Mouse (Mus musculus): ENCODE measurements around the gene Ypel3.

Gene Ypel3

DNA sequence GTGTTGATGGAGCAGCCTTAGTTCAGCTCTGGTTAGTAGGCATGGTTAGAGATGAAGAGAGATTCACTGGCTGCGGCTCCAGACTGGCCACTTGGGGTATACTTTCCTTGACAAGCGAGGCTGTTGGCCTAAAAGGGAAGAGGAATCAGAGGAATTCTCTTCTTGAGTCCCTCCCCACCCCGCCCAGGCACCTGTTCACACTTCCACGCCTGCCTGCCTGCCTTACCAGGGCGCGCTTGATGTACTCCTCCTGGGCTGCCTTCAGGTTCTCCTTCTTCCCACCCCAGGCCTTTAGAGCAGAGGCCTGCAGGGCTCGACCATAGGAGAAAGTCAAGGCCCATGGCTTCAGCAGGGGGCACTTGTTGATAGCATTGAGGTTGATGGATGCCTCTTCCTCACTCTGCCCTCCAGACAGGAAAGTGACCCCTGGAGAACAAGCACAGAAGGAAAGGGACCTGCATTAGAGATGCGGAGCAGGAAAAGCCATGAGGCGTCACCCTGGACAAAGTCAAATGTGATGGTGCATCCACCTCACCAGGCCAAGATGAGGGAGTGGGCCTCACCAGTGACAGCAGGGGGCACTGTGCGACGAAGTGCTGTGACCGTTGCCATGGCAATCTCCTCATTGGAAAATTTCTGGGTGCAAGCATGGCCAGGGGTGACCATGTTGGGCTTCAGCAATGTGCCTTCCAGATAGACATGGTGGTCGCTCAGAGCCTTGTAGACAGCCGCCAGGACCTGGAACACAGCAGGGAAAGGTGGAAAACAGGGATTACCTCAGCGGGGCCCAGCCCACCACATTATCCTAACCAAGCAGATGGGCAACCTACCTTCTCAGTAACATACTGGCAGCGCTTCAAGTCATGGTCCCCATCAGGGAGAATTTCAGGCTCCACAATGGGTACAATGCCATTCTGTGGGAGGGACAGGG lies 18.9 kb downstream of the Ypel3 start:
- H3K27me3 ChIP-seq (ENCODE audit: control insufficient read depth, insufficient read depth, low read length, poor library complexity, severe bottlenecking): no peaks in the 10 kb centered on the region
- DNase-seq (ENCODE audit: low read depth, low spot score): no peak
- peaks cover 6% of the 10 kb centered on the region for H3K36me3 ChIP-seq (ENCODE audit: control insufficient read depth, insufficient read depth, low read length, poor library complexity, severe bottlenecking)

DNA sequence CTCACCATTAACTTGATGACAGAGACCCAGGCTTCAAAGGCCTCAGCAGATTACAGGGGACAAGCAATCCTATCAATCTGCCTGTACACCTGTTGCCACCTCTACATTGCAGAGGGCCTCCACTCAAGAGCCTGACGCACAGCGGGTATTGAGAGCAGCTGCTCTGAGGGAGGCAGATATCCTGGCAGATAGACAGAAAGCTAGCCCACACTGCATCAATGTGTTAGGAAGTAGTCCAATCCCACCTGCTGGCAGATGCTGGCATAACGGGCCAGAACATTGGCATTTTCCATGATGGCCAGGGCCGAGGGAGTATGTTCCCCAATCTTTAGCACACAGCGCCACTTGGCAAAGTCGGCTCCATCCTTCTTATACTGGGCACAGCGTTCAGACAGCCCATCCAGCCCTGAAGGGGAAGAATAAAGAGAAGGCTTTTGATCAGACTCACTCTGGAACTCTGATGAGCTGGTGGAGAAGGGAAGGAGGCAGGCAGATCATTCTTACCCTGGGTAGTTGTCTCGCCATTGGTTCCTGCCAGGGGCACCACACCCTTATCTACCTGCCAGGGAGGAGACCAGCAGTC lies 19.7 kb downstream of the Ypel3 start:
- Histone ChIP-seq H3K36me3 (ENCODE audit: control insufficient read depth, insufficient read depth, low read length, poor library complexity, severe bottlenecking) (peaks cover 6% of the 10 kb centered on the region), H3K27me3 (ENCODE audit: control insufficient read depth, insufficient read depth, low read length, poor library complexity, severe bottlenecking) (no peaks in the 10 kb centered on the region)
- peak; percentile 55 for DNase-seq (ENCODE audit: low read depth, low spot score)

DNA sequence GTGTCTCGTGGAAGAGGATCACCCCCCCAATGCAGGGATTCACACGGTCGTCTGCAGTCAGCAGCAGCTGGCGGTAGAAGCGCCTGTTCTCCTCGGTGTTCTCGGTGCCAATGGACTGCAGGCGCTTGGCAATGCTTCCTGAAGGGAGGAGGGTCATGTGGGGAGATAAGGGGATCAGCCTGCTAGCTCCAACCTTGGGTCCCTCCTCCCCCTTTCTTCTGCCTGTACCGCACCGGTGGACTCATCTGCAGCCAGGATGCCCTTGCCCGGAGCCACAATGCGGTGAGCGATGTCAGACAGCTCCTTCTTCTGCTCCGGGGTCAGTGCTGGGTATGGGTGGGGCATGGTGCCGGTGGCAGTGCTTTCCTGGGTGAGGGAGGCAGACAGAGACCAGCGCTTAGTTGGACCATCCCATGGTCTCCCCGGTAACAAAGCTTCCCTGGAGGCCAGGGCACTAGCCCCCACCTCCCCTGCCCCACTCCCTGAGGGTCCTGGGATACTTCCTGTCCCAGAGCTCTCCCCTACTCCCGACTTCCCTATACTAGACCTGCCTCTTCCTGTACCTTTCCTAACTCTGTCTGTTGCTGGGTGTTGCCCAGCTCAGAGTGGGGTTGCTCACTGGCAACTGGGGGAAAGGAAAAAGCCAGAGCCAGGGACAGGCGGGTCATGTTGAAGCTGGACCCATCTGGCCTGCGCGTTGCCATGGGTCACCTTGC lies 20.8 kb downstream of the Ypel3 start, which contains the start of gene Fam57b:
Fam57b (plus strand) TSS at position 258 of the 716 bp plus-strand sequence.
- peaks cover 6% of the 10 kb centered on the region for H3K36me3 ChIP-seq (ENCODE audit: control insufficient read depth, insufficient read depth, low read length, poor library complexity, severe bottlenecking)
- DNase-seq (ENCODE audit: low read depth, low spot score): no peak
- no peaks in the 10 kb centered on the region for H3K27me3 ChIP-seq (ENCODE audit: control insufficient read depth, insufficient read depth, low read length, poor library complexity, severe bottlenecking)

- peak; percentile 68 for DNase-seq (ENCODE audit: low read depth, low spot score)
- Histone ChIP-seq H3K27me3 (ENCODE audit: control insufficient read depth, insufficient read depth, low read length, poor library complexity, severe bottlenecking) (no peaks in the 10 kb centered on the region), H3K36me3 (ENCODE audit: control insufficient read depth, insufficient read depth, low read length, poor library complexity, severe bottlenecking) (peaks cover 6% of the 10 kb centered on the region)
Measured at GRCm38 (mm10) chr7:126798127-126799049, 21.6 kb downstream of the Ypel3 start.

DNA sequence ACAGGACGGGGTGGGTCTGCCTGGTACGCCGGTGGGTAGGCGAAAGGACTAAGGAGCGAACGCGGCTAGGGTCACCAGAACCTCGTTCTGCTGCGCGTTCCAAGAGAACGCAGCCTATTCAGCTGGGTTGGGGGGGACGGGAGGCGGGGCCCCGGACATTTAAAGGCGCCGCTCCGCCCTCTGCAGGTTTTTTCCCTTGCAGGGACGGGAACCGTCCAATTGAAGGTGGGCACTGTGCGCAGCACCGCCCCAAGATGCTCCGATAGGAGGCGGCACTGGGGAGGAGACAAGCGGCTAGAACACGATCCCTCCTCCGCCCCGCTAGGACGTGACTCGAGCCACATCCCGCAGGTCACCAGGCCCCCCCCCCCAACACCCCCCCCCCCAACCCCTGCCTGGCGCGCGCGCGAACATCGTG lies 22.3 kb downstream of the Ypel3 start:
- peak; percentile 97 for DNase-seq (ENCODE audit: low read depth, low spot score)
- Histone ChIP-seq H3K36me3 (ENCODE audit: control insufficient read depth, insufficient read depth, low read length, poor library complexity, severe bottlenecking) (peaks cover 6% of the 10 kb centered on the region), H3K27me3 (ENCODE audit: control insufficient read depth, insufficient read depth, low read length, poor library complexity, severe bottlenecking) (no peaks in the 10 kb centered on the region)

DNA sequence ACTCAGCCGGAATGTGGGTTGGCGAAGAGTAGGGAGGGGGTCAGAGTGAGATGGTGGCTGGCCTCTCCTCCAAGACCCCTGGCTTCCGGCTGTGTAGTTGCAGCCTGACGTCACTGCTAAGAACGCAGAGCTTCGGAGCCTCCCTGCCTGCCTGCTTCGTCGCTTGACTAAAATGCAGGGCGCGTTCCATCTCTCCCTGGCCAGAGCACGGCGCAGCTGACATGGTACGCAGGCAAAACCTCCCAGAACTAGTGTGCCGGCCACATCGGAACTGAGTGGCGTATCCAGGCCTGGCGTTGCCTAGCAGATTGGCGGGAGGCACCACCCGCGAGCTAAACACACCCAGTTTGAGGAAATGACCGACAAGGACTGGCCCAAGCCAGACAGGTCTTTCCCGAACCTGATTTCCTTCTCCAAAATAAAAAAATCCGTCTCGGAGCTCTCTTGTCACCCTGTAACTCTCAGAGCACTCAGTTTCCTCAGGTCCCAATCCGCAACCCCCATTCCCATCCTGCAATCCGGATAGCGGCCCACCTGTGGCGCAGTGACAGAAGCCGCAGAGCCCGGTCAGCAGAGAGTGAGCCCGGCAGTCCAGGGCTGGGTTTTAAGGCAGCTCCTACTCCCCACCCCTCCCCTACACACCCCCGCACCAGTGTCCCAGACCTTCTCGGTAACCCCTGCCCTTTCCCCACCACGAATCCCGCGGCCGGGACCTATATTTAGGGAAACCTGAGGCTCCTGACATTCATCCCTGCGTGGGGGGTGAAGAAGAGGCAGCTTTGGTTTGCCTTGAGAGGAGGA lies 22.9 kb downstream of the Ypel3 start:
- Histone ChIP-seq H3K36me3 (ENCODE audit: control insufficient read depth, insufficient read depth, low read length, poor library complexity, severe bottlenecking) (peaks cover 6% of the 10 kb centered on the region), H3K27me3 (ENCODE audit: control insufficient read depth, insufficient read depth, low read length, poor library complexity, severe bottlenecking) (no peaks in the 10 kb centered on the region)
- DNase-seq (ENCODE audit: low read depth, low spot score): no peak

GRCm38 (mm10) chr7:126800269-126801056 lies 23.7 kb downstream of the Ypel3 start:
- Histone ChIP-seq H3K27me3 (ENCODE audit: control insufficient read depth, insufficient read depth, low read length, poor library complexity, severe bottlenecking) (no peaks in the 10 kb centered on the region), H3K36me3 (ENCODE audit: control insufficient read depth, insufficient read depth, low read length, poor library complexity, severe bottlenecking) (peaks cover 6% of the 10 kb centered on the region)
- no peak for DNase-seq (ENCODE audit: low read depth, low spot score)

GRCm38 (mm10) chr7:126801057-126801422 lies 24.3 kb downstream of the Ypel3 start:
- peaks cover 6% of the 10 kb centered on the region for H3K36me3 ChIP-seq (ENCODE audit: control insufficient read depth, insufficient read depth, low read length, poor library complexity, severe bottlenecking)
- no peak for DNase-seq (ENCODE audit: low read depth, low spot score)
- H3K27me3 ChIP-seq (ENCODE audit: control insufficient read depth, insufficient read depth, low read length, poor library complexity, severe bottlenecking): no peaks in the 10 kb centered on the region

DNA sequence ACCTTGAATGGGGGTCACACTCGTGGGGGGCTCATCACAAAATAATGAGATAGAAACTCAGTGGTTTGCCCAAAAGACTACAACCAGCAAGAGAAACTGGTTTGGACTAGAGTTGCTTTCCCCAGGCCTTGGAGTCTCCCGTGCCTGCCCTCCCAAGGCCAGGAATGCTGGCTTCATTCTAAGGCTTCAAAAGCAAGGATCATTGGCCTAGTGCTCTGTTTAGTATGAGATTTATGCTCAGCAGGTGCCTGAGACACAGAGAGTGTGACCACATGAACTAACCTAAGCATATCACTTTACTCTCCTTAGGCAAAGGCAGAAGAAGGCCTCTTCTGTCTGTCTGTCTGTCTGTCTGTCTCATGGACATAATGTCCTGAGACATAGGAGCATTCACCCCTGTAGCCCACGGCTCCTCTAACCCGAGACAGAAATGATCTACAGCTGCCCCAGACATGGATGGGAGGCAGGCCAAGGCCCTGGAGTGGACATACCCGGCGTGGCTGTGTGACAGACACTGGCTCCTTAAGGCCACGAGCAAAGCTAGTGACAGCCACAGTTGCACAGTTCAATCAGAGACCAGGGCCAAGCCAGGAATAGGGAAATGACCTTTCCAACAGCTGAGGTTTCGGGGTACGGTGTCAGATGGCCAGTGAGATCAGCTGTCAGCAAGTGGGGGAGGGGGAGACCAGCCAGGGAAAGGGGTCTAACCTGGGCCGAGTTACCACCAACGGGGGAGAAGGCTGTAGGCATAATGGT lies 25.6 kb downstream of the Ypel3 start:
- DNase-seq (ENCODE audit: low read depth, low spot score): no peak
- Histone ChIP-seq H3K36me3 (ENCODE audit: control insufficient read depth, insufficient read depth, low read length, poor library complexity, severe bottlenecking) (no peaks in the 10 kb centered on the region), H3K27me3 (ENCODE audit: control insufficient read depth, insufficient read depth, low read length, poor library complexity, severe bottlenecking) (no peaks in the 10 kb centered on the region)

GRCm38 (mm10) chr7:126803181-126803580 lies 26.4 kb downstream of the Ypel3 start:
- no peaks in the 10 kb centered on the region for H3K36me3 ChIP-seq (ENCODE audit: control insufficient read depth, insufficient read depth, low read length, poor library complexity, severe bottlenecking)
- no peaks in the 10 kb centered on the region for H3K27me3 ChIP-seq (ENCODE audit: control insufficient read depth, insufficient read depth, low read length, poor library complexity, severe bottlenecking)
- no peak for DNase-seq (ENCODE audit: low read depth, low spot score)

GRCm38 (mm10) chr7:126803751-126804150 lies 27.0 kb downstream of the Ypel3 start:
- no peaks in the 10 kb centered on the region for H3K27me3 ChIP-seq (ENCODE audit: control insufficient read depth, insufficient read depth, low read length, poor library complexity, severe bottlenecking)
- no peaks in the 10 kb centered on the region for H3K36me3 ChIP-seq (ENCODE audit: control insufficient read depth, insufficient read depth, low read length, poor library complexity, severe bottlenecking)

GRCm38 (mm10) chr7:126806956-126807355 lies 30.2 kb downstream of the Ypel3 start:
- Histone ChIP-seq H3K36me3 (ENCODE audit: control insufficient read depth, insufficient read depth, low read length, poor library complexity, severe bottlenecking) (no peaks in the 10 kb centered on the region), H3K27me3 (ENCODE audit: control insufficient read depth, insufficient read depth, low read length, poor library complexity, severe bottlenecking) (no peaks in the 10 kb centered on the region)
- no peak for DNase-seq (ENCODE audit: low read depth, low spot score)

More at GRCm38 (mm10) chr7:126803751-126804150, 27.0 kb downstream of the Ypel3 start:
- DNase-seq (ENCODE audit: low read depth, low spot score): no peak
